Mouse (Mus musculus) erythroblast, embryonic 14.5 days (primary cell): ENCODE data around the gene Tex52.

ENCODE experiments used
- GATA1 ChIP-seq: IDR thresholded peaks from 2 replicates; pipeline ENCODE4 v1.6.1; 2012; ENCODE audit warnings: low read length, inconsistent platforms, mixed read lengths
- TAL1 ChIP-seq: IDR thresholded peaks from 3 replicates; pipeline ENCODE4 v1.6.1; 2012; ENCODE audit warnings: low read length, inconsistent platforms, mixed read lengths

DNA sequence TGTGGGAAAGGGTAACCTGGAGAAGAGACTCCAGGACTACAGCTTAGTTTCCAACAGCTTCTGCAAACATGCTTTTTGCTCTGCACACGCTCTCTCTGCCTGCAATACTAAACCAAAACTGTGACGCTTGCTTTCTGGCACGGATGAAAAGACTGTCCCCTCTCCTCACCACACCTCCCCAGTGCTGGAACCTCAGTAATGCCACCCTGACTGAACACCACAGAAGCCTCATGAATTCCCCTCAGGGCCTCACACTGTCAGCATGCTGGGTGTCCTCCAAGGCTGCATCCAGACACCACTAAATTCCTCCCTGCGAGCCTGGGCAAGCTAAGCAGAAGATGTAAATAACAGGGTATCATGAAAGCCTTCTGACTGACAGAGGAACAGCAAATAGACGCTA, 36.4 kb upstream of the Tex52 start:
- TF ChIP-seq GATA1 = no peak
- TF ChIP-seq TAL1 = no peak
